Mouse (Mus musculus) regulatory T cell (primary cell): ENCODE results near the gene Nfic.

Experiments used
- in situ Hi-C: fragments of 300-600 bp; cut with MboI, MseI; formaldehyde crosslinking; loops from one replicate; pipeline ENCODE4 v1.15.1; 2025; ENCODE audit warnings: high pct_unique_total_duplicates

Nfic gene

DNA sequence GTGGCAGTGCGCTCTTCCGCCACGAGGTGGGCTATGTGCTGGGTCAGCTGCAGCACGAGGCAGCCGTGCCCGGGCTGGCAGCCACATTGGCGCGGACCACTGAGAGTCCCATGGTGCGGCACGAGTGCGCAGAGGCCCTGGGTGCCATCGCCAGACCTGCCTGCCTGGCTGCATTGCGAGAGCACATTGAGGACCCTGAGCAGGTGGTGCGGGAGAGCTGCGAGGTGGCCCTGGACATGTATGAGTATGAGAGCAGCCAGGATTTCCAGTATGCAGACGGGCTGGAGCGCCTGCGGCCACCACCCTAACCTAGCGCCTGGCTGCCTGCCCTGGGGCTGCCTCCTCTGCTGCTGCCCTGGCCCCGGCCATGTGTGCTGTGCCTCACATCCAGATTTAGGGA is 67.7 kb downstream of the Nfic start:
- in situ Hi-C loops: no loop called here

DNA sequence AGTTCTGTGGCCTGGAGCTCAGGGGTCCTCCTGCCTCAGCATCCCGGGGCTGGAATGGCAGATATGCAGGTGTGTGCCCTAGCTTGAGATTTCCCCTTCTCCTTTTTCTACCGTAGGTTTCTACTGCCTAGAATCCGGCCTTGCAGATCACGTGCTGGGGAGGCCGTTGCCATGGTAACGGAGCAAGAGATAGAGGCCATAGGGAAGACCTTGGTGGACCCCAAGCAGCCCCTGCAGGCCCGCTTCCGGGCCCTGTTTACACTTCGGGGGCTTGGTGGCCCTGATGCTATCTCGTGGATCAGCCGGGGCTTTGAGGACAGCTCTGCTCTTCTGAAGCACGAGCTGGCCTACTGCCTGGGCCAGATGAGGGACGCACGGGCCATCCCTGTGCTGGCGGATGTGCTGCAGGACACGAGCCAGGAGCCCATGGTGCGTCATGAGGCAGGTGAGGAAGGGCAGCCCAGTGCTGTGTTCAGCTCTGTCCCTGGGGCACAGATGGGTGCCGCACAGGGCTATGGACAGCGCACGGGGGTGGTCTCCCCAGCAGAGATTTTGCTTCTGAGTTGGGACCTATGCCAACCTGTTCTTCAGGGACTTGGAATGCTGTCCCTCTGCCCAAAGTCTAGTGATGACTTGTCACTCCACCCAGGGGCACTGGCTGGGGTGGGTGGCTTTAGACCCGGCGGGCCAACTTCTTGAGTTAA is 69.7 kb downstream of the Nfic start:
- in situ Hi-C loops: no loop called here

DNA sequence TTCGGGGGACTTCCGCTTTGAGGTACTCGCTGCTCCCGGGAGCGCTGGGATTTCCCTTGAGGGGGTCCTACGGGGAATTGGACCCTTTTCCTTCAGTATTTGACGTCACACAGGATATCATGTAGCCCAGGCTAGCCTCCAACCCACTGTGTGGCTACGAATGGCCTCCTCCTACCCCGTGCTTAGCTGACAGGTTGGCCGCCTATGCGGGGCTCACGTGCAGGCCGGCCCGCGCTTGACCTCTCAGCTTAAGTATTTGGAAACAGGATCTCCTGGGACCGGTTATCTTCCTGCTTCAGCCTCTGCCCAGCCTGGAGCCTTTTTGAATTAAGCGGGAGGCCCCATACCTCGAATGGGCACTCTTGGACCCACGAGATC is 70.8 kb downstream of the Nfic start:
- in situ Hi-C loops: no loop called here

DNA sequence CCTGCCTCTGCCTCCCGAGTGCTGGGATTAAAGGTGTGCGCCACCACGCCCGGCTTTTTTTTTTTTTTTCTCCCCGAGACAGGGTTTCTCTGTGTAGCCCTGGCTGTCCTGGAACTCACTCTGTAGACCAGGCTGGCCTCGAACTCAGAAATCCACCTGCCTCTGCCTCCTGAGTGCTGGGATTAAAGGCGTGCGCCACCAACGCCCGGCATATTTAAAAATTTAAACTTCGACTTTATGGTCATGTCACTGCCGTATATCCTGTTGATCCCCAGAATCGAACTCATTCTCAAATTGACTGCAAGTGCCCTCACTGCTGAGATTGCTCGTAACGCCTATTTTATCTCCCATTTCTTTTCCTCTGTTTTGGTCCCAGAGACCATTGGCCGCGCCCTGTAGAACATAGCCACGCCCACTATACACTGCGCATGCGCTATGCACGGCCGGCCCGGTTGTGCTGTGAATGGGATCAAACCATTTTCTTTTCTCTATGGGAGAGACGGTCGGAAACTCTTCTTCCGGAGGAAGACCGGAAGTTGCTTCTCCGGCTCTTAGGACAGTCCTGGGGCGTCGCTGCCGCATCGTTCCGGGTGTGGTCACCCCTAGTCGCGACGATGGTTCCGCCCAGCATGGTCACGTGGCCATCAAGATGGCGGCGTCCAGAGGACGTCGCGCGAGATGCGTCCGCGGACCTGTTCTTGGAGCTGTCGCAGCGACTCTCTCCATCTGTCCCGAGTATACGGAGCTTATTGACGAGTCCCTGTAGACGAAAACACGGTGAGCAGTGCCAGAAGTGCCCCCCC is 71.4 kb downstream of the Nfic start, which contains the start of the genes Dohh and Gm48551:
TSS of gene Dohh (plus strand) at position 627 of the 803 bp plus-strand sequence.
TSS of gene Gm48551 (plus strand) at position 665 of the 803 bp plus-strand sequence.
- in situ Hi-C loops: no loop called here

DNA sequence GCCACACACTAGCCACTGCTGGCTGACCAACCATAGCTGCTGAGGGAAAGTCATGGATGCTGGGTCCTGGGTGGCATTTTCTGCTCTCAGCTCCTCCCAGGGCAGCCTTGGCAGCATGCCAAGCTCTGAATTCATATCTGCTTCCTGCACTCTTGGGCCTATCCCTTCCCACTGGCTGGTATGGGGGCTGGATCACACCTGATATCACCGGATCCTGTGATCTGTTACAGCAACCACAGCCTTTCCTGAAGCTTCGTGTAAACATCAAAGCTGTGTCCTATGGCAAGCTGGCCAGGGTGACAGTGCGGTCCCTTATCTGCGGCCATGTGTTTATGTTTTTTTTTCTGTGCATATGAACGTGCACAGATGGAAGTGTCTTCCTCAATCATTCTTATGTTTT is 73.4 kb downstream of the Nfic start:
- in situ Hi-C loops: no loop called here

DNA sequence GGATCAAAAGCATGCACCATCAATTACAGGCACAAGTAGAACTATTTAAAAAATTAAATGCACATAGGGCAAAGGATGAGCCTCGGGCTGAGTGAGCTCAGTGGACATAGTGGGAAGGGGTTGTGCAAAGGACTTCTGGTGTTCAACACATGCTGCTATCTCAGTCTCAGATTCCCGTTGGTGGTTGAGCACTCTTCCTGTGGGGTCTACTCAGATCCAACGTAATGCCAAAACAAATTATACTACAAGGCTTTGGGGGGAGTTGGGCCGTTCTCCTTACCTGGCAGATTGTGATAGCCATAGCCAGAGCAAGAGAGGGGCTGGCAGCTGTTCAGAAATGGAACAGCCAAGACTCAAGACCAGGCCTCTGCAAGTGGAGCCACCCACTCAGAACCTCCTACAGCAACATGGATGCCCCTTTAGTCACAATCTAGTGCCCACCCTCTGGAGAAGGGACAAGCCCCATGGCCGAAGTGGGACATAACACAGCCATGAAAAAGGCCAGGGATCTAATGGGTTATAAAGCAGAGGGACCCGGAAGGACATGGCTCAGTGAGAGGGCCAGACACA is 75.5 kb downstream of the Nfic start:
- in situ Hi-C loops: no loop called here

DNA sequence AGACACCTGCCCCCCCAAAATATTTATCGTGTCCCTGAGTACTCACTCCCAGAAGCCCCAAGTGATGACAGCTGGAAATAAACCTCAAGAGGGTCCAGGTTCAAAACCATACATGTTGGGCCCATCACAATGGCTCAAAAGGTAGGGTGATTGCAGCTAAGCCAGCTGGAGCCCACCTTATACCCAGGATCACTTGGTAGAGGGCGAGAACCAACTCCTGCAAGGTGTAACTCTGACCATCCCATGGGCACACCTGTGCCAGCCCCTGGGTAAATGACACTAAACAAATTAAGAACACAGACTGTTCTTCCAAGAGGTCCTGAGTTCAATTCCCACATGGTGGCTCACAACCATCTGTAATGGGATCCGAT is 76.3 kb downstream of the Nfic start:
- in situ Hi-C loops: no loop called here

DNA sequence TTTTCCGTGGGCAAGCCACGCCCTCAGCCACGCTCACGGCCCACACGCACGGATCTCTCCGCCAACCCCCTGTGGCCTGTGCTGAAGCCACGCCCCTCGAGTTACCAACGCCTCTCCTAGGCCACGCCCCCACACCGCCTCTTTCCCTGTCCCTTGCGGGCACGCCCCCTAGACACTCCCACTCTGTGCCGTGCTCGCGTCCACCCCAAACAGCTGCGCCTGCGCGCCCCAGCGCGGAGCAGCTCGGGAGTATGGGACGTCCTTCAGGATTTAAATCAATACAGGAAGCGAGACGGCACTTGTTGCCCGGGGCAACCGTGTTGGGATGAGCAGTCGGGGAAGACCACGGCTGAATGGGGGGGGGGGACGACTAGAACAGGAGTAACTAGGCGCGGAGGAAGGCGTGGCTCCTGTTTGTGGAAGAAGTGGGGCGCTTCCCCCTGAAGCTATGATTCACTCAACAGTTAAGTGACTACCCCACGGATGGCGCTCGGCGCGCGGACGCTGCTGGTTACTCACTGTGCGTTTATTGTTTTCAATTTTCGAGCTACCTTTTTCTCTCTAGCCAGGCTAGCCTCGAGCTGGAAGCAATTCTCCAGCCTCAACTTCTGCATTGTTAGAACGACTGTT is 76.8 kb downstream of the Nfic start:
- in situ Hi-C loops: no loop called here

DNA sequence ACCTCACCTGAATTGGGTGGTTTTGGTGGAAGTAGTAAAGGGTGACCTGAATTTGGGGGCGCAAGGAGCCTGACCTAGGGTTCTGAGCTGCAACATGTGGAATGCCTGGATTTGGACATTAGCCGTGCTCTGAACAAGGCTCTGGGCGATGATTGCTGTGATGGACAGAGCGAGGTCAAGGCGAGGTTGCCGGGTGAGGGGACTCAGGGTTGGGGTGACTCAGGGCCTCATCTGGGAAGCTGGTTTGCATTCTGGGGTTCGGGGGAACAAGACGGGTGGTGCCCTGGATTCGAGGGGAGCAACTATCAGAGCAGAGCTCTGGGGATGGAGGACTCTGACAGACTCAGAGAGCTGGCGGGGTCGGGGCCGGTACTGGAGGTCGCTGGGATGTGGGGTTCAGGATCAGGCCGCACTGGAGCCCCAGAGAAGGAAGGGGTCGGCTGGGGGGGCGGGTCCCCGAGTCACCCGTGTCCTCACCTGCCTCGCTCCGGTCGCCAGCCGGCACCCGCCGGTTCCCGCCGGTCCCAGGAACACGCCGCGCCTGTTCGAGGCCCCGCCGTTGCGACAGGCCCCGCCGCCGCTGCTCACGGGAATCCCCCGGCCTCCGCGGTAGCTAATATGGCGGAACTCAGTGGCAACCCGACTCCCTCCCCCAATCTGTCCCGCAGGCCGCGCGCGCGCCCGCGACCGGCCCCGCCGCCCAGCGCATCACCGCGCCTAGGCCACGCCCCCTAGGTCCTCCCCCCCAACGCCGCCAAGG is 77.5 kb downstream of the Nfic start, which contains the start of gene Fzr1:
TSS of gene Fzr1 (minus strand) at position 724 of the 760 bp plus-strand sequence.
- in situ Hi-C loops: no loop called here

DNA sequence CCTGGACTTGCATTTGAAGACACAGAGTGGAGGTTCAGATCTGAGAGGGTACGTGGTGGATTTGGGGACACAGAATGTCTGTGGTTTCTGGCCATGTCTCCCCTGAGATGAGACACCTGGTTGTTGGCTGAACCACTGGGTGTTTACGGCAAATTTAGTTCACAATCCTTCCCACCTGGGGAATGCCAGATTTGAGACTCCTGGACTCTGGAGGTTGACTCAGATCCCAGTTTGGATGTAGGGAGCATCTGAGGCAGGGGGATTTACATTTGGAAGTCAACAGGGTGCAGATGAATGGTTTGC is 78.1 kb downstream of the Nfic start:
- in situ Hi-C loops: no loop called here

DNA sequence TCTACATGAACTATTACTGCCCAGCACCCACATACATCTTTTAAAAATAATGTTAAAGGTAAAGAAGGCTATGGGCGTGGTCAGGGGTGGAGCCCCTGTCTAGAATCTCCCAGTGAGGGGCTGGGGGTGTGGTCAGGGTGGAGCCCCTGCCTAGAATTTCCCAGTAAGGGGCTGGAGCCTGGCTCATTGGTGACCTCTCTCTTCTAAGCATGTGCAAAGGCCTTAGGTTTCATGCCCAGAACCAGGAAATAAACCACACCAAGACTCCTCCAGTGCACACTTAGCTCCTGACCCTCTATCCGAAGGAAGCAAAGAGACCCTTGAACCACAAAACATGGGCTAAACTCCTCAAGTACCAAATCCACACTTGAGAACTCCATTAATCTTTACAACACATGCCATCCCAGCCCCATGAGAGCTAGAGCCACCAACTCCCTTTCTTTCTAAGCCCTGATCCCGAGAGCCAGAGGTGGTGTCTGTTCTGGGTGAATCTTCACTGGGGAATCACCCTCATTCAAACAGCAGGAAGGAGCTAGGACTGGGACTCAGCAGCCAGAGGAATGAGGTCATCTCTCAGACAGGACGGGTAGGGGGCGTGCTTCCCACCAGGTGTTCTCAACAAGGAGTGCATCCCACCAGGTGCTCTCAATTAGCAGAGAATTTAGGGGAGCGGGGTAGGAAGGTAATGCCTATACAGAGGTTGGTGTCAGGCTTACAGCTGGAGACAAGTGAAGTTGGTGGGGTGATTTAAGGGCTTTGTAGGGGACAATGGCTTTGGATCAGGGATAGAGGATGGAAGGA is 78.7 kb downstream of the Nfic start:
- in situ Hi-C loops: no loop called here

DNA sequence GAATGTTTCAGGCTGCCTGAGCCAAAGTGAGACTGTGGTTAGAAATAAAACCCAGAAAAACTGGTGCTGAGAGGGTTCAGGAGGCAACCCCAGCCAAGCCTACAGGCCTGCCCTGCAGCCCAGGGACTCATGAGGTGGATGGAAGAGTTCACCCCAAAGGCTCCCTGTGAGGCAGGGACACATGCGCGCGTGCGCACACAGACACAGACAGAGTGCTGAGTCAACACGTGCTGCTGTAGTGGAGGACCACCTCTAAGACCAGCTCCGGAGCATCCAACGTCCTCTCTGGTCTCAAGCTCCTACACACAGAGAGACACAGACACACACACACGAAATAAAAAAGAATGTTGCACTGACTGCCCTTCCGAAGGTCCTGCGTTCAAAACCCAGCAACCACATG is 80.1 kb downstream of the Nfic start:
- in situ Hi-C loops: no loop called here

DNA sequence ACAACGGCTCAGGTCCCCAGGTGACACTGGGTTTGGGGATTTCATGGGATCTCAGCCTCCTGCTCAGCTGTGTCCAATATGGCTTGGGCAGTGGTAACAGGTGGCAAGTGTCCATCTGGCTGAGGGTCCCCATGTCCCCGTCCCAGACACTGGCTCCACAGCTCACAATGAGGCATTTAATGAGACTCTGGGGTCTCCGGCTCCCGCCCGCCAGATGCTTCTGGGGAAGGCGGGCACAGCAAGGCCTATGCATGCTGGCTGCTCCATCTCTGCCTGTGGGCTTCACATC is 88.3 kb downstream of the Nfic start:
- in situ Hi-C loops: no loop called here

DNA sequence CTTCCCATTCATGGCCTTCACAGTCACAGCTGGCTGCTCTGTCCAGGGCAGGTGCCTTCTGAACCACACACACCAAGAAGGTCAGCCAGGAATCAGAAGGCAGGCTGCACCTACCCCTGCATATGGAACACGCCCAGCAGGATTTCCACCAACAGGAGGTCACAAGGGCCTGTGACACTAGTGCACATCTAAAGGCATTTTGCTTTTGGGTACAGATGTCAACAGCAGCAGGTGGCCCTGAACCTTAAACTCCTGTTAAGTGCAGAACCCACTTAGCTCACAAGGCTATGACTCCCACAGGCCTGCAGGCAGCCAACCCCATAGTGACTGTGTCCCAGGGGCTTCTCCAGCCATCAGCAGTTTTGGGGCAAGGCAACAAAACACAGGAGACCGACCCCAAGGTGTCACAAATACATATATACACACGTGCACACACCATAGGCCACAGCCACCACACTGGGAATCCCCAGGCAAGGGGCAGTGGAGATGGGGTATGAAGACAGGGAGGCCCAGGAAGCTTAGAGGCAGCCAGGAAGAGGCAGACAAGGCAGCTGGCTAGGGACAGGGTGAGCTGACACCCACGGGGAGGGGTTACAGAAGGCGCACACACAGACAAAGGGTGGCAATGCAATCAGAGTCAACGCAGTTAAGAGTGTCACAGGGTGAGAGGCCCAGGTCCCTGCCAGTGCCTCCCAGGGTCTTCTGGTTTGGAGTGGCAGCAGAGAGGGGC is 88.8 kb downstream of the Nfic start:
- in situ Hi-C loops: no loop called here

DNA sequence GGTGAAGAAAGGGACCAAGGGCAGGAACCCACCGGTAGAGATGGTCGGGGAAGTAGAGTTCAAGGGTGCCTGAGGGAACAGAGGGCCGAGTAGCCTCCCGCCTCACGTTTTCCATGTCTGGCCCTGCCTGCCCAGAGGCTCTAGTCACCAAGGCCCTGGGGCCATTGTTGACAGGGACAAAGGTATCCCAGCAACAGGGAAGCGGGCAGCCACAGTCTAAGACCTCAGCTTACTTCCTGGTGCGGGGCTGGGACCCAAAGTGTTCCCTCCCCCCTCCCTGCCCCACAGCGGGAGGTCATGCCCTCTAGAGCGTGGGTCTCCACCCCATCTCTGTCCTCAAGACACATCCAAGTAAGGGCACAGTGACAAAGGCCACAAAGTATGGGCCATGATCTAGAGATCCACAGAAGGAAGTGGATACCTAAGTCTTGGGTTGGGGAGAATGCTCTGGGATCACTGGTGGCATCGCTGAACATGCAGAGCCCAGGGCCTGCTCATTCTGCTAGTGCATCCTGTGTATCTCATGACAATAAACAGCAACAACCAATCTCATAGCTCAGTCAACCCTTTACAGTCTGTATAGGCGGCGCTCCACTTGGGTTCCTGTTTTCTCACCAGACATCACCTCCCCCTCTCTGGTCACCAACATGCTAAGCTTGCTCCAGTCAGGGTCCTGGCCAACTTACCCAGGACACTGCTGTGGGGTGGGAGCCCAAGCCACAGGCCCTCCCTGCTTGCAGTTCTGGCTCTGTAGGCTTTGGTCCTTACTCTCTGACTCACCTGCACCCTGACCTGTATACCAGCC is 89.6 kb downstream of the Nfic start, which contains the start of gene 4930404N11Rik:
TSS of gene 4930404N11Rik (minus strand) at position 145 of the 805 bp plus-strand sequence.
- in situ Hi-C loops: no loop called here

DNA sequence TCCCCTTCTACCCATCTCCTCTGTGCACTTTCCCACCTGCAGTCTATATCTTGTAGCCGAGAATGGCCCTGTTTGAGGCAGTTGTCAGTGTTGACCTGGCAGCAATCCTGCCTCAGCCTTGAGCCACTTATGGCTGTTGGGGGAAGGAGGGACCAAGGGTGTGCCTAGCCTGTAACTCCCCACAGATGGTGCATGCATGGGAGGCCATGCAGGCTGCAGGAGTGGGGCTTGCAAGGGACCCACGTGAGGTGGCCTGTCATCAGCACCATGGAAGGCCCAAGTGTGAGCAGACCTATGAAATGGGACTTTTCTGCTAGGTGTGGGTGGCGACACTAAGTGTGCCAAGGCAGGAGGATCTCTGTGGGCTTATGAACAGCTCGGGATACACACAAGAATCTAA is 90.4 kb downstream of the Nfic start:
- in situ Hi-C loops: no loop called here

DNA sequence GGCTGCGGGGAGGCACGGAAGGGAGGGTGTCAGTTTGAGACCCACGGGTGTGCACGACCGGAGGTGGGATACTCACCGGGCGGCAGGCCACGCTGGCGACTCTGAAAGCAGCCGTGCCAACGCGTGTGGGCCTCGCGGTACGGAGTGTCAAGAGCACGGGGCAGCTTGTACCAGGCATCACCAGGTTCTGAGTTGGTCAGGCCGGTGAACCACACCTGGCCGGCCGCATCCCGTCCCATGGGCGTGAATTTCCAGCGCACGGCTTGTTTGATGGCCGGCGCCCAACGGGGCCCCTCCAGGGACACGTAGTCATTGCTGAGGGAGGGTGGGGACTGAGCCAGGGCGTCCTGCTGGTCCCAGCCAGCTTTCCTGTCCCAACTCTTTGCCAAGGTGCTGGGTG is 90.8 kb downstream of the Nfic start:
- in situ Hi-C loops: no loop called here

DNA sequence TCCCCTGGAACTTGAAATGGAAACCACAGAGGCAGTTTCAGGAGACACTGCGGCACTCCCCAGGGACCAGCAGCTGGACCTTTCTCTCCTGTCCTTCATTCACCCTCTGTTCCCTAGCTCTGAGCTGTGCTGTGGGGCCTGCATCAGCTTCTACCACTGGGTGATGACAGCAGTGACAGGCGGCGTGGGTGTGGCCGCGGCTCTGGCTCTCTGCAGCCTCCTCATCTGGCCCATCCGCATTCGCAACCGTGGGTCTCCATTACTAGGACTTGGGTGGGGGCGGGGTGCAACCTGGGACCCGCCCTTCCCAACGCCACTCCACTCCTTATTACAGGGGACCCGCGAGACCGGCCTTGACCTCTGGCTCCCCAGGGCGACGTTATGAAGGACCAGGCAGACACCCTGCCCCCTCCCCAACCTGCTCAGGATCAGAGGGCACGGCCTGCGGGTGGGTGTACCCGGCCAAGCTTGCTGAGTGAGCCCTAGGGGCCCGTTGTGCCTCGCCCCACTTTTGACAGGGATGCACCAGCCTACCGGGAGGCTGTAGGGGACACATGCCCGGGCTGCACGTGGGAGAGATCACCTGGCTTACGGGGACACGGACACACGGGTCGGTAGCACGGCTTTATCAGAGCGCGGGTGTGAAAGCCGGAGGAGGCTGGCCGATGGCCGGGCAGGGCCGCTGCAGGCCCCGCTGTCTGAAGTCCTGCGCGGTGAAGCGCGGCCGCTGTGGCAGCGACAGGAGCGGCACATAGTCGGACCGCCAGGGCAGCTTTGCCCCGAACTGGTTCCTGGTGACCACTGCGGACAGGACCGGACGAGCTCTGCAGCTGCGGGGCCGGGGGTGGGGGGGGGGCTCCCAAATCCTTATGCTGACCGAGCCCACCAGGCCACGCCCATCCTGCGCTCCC is 91.7 kb downstream of the Nfic start:
- in situ Hi-C loops: no loop called here
